Mouse (Mus musculus) heart, adult 2 months (tissue): Measurements from ENCODE around the gene Abr. TPM values are rescaled to one million over a fixed set of nuclear protein-coding genes. Genes with fewer than 3 reads are reported as not detected.

ENCODE experiments used
- DNase-seq, 2 experiments: peaks; one replicate each; pipeline ENCODE4 v3.0.0; 2021
- H3K27ac ChIP-seq: fragments of 200-600 bp; 2 replicates; pipeline ENCODE4 v1.8.1; 2022
- H3K27me3 ChIP-seq: fragments of 200-500 bp; 2 replicates; pipeline ENCODE4 v1.6.1; 2012; ENCODE audit warnings: mild to moderate bottlenecking, low read length, inconsistent platforms, mixed read lengths; ENCODE audit not compliant: control insufficient read depth, insufficient read depth
- H3K36me3 ChIP-seq: fragments of 200-500 bp; 2 replicates; pipeline ENCODE4 v1.6.1; 2012; ENCODE audit warnings: low read length, inconsistent platforms; ENCODE audit not compliant: control insufficient read depth, insufficient read depth
- H3K4me1 ChIP-seq: fragments of 200-500 bp; 2 replicates; pipeline ENCODE4 v1.6.1; 2011; ENCODE audit warnings: low read length; ENCODE audit not compliant: control insufficient read depth, insufficient read depth
- H3K4me3 ChIP-seq: fragments of 200-600 bp; 2 replicates; pipeline ENCODE4 v1.8.1; 2022
- H3K79me2 ChIP-seq: fragments of 200-500 bp; replicated peaks from 2 replicates; pipeline ENCODE4 v1.6.1; 2012; ENCODE audit warnings: mild to moderate bottlenecking, inconsistent platforms, low read length, moderate library complexity, mixed read lengths; ENCODE audit not compliant: control insufficient read depth, insufficient read depth
- H3K9ac ChIP-seq: fragments of 200-500 bp; 2 replicates; pipeline ENCODE4 v1.6.1; 2012; ENCODE audit warnings: low read depth, mild to moderate bottlenecking, control low read depth, inconsistent platforms, low read length, mixed read lengths
- CTCF ChIP-seq: fragments of 200-600 bp; IDR thresholded peaks from 2 replicates; pipeline ENCODE4 v1.8.1; 2022; ENCODE audit warnings: antibody characterized with exemption, mild to moderate bottlenecking, moderate library complexity
- EP300 ChIP-seq: fragments of 200-500 bp; IDR thresholded peaks from 2 replicates; pipeline ENCODE4 v1.6.1; 2011; ENCODE audit warnings: low read depth, low read length, control low read depth; ENCODE audit not compliant: insufficient read depth
- POLR2A ChIP-seq: fragments of 200-500 bp; IDR thresholded peaks from 2 replicates; pipeline ENCODE4 v1.6.1; 2011; ENCODE audit warnings: mild to moderate bottlenecking, low read depth, low read length, control low read depth; ENCODE audit not compliant: insufficient read depth
- WGBS: fragments of 180-500 bp; shearing (Covaris S2); methylation state at CpG from one replicate; pipeline ENCODE4 v1.1.7; 2018; 5-methylcytosine and 5-hydroxymethylcytosine counted together
- intact Hi-C: fragments of 180-260 bp; cut with DNase I; formaldehyde crosslinking; loops from one replicate; pipeline ENCODE4 v1.15.1; 2025
- polyA plus RNA-seq: library from polyadenylated mRNA; depleted of rRNA; stranded (reverse); fragments of >200 nt; gene quantifications from 2 replicates; pipeline ENCODE4 v1.2.3, GENCODE M21; 2012
- total RNA-seq, 2 experiments: library from RNA; stranded (reverse); gene quantifications; 2 replicates each; pipeline ENCODE4 v1.2.3; 2021

The Abr gene
- total and polyA plus RNA-seq, 3 experiments: 23.4 to 32.2 (median 26.6) TPM

GRCm38 (mm10) chr11:76657450-76657970 lies 35.4 kb upstream of the Abr start:
- intact Hi-C loops: no loop called here
- Histone ChIP-seq H3K9ac (no peak overlapping the region), H3K4me1 (no peaks in the 10 kb centered on the region; the same call in 1 of the 2 replicates), H3K27ac (no peak overlapping the region), H3K4me3 (no peak overlapping the region), H3K27me3 (no peaks in the 10 kb centered on the region), H3K79me2 (no peaks in the 10 kb centered on the region), H3K36me3 (no peaks in the 10 kb centered on the region)
- 54% methylated on average over 4 of the region's 4 CpGs for WGBS
- DNase-seq: no peak
- TF ChIP-seq POLR2A: no peak

GRCm38 (mm10) chr11:76655106-76655505 lies 33.0 kb upstream of the Abr start:
- H3K36me3 ChIP-seq: no peaks in the 10 kb centered on the region
- no peaks in the 10 kb centered on the region for H3K27me3 ChIP-seq
- no peak overlapping the region for H3K27ac ChIP-seq
- TF ChIP-seq CTCF (peak; percentile 77), POLR2A (no peak)
- intact Hi-C loops: no loop called here
- H3K9ac ChIP-seq: no peak overlapping the region
- no peaks in the 10 kb centered on the region; the same call in 1 of the 2 replicates for H3K4me1 ChIP-seq
- no peaks in the 10 kb centered on the region for H3K79me2 ChIP-seq
- 8% methylated on average over 10 of the region's 10 CpGs for WGBS
- no peak overlapping the region for H3K4me3 ChIP-seq
- DNase-seq: no peak

DNA sequence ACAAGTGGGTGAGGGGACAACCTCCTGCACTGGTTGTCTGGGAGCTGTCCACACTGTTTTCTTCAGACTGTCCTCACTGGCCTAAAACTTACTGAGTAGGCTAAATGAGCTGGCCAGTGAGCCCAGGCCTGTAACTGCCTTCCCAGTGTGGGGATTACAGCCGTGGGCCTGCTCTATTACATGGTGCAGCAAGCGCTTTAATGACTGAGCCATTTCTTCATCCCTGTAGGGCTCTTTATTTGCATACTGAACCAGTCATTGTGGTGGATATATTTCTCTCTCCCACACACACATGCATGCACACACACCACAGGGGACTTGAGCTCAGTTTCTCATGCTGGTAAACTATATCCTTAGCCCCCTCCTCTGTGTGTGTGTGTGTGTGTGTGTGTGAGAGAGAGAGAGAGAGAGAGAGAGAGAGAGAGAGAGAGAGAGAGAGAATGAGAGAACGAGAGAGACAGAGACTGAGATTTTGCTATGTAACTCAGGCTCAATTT lies 30.8 kb upstream of the Abr start:
- no peaks in the 10 kb centered on the region for H3K79me2 ChIP-seq
- no peak overlapping the region for H3K9ac ChIP-seq
- no peaks in the 10 kb centered on the region for H3K36me3 ChIP-seq
- intact Hi-C loops: no loop called here
- H3K4me1 ChIP-seq: no peaks in the 10 kb centered on the region; the same call in 1 of the 2 replicates
- DNase-seq: no peak
- H3K27me3 ChIP-seq: no peaks in the 10 kb centered on the region
- H3K27ac ChIP-seq: no peak overlapping the region
- H3K4me3 ChIP-seq: no peak overlapping the region
- 74% methylated on average over 3 of the region's 3 CpGs for WGBS
- TF ChIP-seq POLR2A (no peak), EP300 (no peak), CTCF (no peak)

- Histone ChIP-seq H3K36me3 (no peaks in the 10 kb centered on the region), H3K4me1 (peaks cover 3% of the 10 kb centered on the region), H3K79me2 (no peaks in the 10 kb centered on the region), H3K9ac (no peak overlapping the region), H3K27me3 (no peaks in the 10 kb centered on the region), H3K4me3 (no peak overlapping the region), H3K27ac (no peak overlapping the region)
- TF ChIP-seq CTCF (no peak), EP300 (no peak), POLR2A (no peak)
- intact Hi-C loops: no loop called here
- DNase-seq: no peak
- WGBS: 40% methylated on average over 14 of the region's 14 CpGs
These were observed 28.9 kb upstream of the Abr start for GRCm38 (mm10) chr11:76650862-76651560.

GRCm38 (mm10) chr11:76647500-76647899 lies 25.4 kb upstream of the Abr start:
- H3K79me2 ChIP-seq: no peaks in the 10 kb centered on the region
- 1% methylated on average over 9 of the region's 9 CpGs for WGBS
- no peak overlapping the region; the same call in 1 of the 2 replicates for H3K9ac ChIP-seq
- H3K36me3 ChIP-seq: no peaks in the 10 kb centered on the region
- TF ChIP-seq POLR2A (no peak), EP300 (0 out of 2 replicates have a peak, but pooled peaks have one; percentile 11), CTCF (peak; percentile 82)
- H3K27me3 ChIP-seq: no peaks in the 10 kb centered on the region
- DNase-seq: peak; percentile 62 to 77
- intact Hi-C loops: loop anchor here (5.0 to 10.0 kb wide), 2 partner anchors 103 to 125 kb away; no protein-coding TSS in a partner anchor
- H3K4me3 ChIP-seq: no peak overlapping the region
- H3K27ac ChIP-seq: no peak overlapping the region
- H3K4me1 ChIP-seq: peaks cover 3% of the 10 kb centered on the region

DNA sequence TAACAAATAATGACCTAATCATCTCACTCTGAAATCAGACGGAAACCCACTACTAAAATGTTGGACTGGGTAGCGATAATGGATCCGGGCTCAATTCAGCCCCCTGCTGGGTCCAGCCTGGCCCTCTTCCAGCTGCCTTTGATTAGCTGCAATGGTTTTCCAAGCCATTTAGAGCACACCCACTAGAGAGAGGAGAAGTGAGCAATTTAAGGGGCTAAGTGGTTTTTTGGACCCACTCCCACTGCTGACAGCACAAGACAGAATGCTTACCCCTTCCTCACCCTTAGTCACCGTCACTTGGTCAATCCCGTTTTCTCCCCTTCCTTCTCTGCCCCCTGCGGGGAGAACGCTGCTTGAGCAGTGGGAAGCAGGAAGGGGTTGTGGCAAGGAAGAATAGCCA lies 24.9 kb upstream of the Abr start:
- no peak overlapping the region for H3K27ac ChIP-seq
- no peak overlapping the region for H3K4me3 ChIP-seq
- peaks cover 3% of the 10 kb centered on the region for H3K4me1 ChIP-seq
- H3K36me3 ChIP-seq: no peaks in the 10 kb centered on the region
- WGBS: 5% methylated on average over 7 of the region's 7 CpGs
- H3K27me3 ChIP-seq: no peaks in the 10 kb centered on the region
- peak overlapping the region; percentile 37; the same call in 1 of the 2 replicates for H3K9ac ChIP-seq
- DNase-seq: no peak
- H3K79me2 ChIP-seq: no peaks in the 10 kb centered on the region
- TF ChIP-seq POLR2A: no peak
- TF ChIP-seq CTCF: no peak
- no peak for TF ChIP-seq EP300
- intact Hi-C loops: loop anchor here (5.0 to 10.0 kb wide), 2 partner anchors 102 to 125 kb away; no protein-coding TSS in a partner anchor
